Mouse (Mus musculus) liver, adult 2 months (tissue): Measurements from ENCODE around the gene Gtpbp4.

Experiments used
- CTCF ChIP-seq: fragments of 200-500 bp; IDR thresholded peaks from 2 replicates; pipeline ENCODE4 v1.5.1; 2011; ENCODE audit warnings: low read depth, low read length, control low read depth
- POLR2A ChIP-seq: fragments of 200-500 bp; IDR thresholded peaks from 2 replicates; pipeline ENCODE4 v1.6.1; 2011; ENCODE audit warnings: low read length, control low read depth; ENCODE audit not compliant: insufficient read depth; ENCODE audit errors: extremely low read depth

- TF ChIP-seq CTCF (no peak), POLR2A (no peak)
Observed at GRCm38 (mm10) chr13:8992231-8992630, 3.7 kb downstream of the Gtpbp4 start.
